Mouse (Mus musculus) neural tube, embryonic 13.5 days (tissue): ENCODE measurements around the gene Lyrm2. TPM values are rescaled to one million over a fixed set of nuclear protein-coding genes. Genes with fewer than 3 reads are reported as not detected.

Source experiments
- ATAC-seq: fragments of 200-750 bp; cut with Nextera tagmentation; 2 replicates; pipeline ENCODE4 v1.8.0; 2017; ENCODE audit warnings: low read depth, mild to moderate bottlenecking, moderate TSS enrichment, moderate library complexity
- H3K27ac ChIP-seq: fragments of 300-500 bp; sonication (generic); replicated peaks from 2 replicates; pipeline ENCODE4 v1.5.1; 2015; ENCODE audit warnings: moderate library complexity, mild to moderate bottlenecking, inconsistent platforms
- H3K27me3 ChIP-seq: fragments of 300-500 bp; sonication (generic); 2 replicates; pipeline ENCODE4 v1.6.1; 2015; ENCODE audit warnings: mild to moderate bottlenecking, inconsistent platforms
- H3K36me3 ChIP-seq: fragments of 300-500 bp; sonication (generic); 2 replicates; pipeline ENCODE4 v1.6.1; 2015; ENCODE audit warnings: mild to moderate bottlenecking, inconsistent platforms
- H3K4me1 ChIP-seq: fragments of 300-500 bp; sonication (generic); replicated peaks from 2 replicates; pipeline ENCODE4 v1.6.1; 2015; ENCODE audit warnings: inconsistent platforms
- H3K4me2 ChIP-seq: fragments of 300-500 bp; sonication (generic); 2 replicates; pipeline ENCODE4 v1.6.1; 2015; ENCODE audit warnings: inconsistent platforms, mild to moderate bottlenecking, moderate library complexity
- H3K4me3 ChIP-seq: fragments of 300-500 bp; sonication (generic); 2 replicates; pipeline ENCODE4 v1.5.1; 2015; ENCODE audit warnings: mild to moderate bottlenecking, inconsistent platforms
- H3K9ac ChIP-seq: fragments of 300-500 bp; sonication (generic); 2 replicates; pipeline ENCODE4 v1.6.1; 2015; ENCODE audit warnings: moderate library complexity, mild to moderate bottlenecking, inconsistent platforms
- H3K9me3 ChIP-seq: fragments of 300-500 bp; sonication (generic); 2 replicates; pipeline ENCODE4 v1.6.1; 2016; ENCODE audit warnings: inconsistent platforms
- WGBS: fragments of 180-500 bp; shearing (Covaris S2); methylation state at CpG from one replicate; pipeline ENCODE4 v1.1.7; 2015; 5-methylcytosine and 5-hydroxymethylcytosine counted together
- polyA plus RNA-seq: library from polyadenylated mRNA; unstranded; fragments of >200 nt; fragmentation: Nextera tagmentation; extraction: Ambion mirVana; gene quantifications from 2 replicates; pipeline ENCODE4 v1.2.1, GENCODE M21; 2015

Gene Lyrm2
- 159 and 163 TPM in 2 replicates for polyA plus RNA-seq

DNA sequence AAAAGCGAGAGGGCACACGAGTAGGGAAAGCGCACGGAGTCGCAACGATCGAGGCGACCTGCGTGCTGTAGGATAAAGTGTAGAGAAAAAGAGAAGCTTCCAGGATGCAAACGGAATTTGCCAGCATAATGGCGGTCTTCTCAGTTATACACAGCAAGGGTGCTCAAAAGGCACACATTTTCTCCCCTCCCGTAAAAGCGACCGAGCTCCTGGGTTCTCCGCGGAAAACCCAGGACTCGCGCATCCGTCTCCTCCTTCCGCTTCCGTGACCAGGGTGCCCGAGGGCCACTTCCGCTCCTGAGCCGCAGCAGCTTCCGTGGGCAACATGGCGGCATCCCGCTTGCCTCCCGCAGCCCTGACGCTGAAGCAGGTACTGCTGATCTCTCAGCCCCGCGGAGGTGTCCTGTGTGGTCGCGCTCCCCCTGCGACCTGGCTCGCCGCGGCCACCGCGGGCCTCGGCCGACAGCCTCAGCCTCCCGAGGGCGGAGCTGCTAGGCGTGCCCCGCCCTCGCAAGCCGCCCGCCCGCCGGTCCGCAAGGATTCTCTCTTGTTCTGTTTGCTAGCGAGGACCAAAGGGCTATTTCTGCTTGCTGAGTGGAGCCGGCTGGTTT, at the start of gene Lyrm2:
Gene Lyrm2, plus strand, starts transcription at position 288 of the 611 bp plus-strand sequence.
- Histone ChIP-seq H3K9ac (peak within 1 kb of the TSS; percentile 88), H3K9me3 (no peaks in the 10 kb centered on the region), H3K27ac (peak within 1 kb of the TSS; percentile 98), H3K27me3 (no peaks in the 10 kb centered on the region), H3K36me3 (peaks cover 12% of the 10 kb centered on the region; the same call in 1 of the 2 replicates), H3K4me2 (peak within 1 kb of the TSS; percentile 81), H3K4me3 (peak within 1 kb of the TSS; percentile 60), H3K4me1 (peaks cover 16% of the 10 kb centered on the region)
- under 1% methylated on average over 53 of the region's 53 CpGs for WGBS
- ATAC-seq = peak; percentile 95

DNA sequence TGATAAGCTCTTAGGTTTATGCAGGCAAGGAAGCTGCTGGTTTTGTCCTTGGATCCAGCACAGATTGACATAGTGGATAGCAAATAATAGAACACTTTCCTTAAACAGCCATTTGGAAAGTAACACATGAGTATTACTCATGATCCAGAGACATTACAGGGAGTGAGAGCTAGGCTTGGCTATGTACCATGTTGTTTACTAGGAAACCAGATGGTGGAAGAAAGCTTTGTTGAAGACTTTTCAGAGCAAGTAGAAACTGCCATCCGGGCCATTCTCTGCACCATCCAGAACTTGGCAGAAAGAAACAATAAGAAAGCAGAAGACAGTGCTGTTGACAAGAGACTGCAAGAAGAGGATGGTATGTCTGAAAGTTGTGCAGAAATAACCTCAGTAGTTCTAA, 49.3 kb upstream of the Lyrm2 start:
- Histone ChIP-seq H3K27ac (no peak overlapping the region), H3K27me3 (no peaks in the 10 kb centered on the region), H3K4me3 (no peak overlapping the region), H3K4me1 (no peaks in the 10 kb centered on the region), H3K9me3 (no peaks in the 10 kb centered on the region), H3K36me3 (peaks cover 89% of the 10 kb centered on the region), H3K9ac (no peak overlapping the region), H3K4me2 (no peak overlapping the region)
- ATAC-seq = no peak
- 100% methylated on average over 1 of the region's 1 CpGs for WGBS

DNA sequence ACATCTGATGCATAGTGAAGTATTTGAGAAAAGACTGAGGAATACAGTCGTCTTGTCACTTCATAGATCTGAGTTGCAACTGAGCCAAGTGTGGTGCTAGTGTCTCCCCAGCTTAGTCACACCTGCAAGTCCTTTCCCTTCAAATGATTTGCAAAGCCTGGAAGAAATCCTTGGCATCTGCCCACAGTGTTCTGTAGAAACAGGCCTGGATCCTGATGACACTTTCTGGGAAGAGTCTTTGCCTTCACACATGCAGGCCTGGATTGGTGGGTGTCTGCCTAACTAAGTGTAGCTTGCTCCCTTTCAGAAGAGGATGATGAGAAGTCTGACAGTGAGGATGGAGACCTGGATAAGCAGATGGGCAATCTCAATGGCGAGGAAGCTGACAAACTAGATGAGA, 42.6 kb upstream of the Lyrm2 start:
- H3K4me1 ChIP-seq = no peaks in the 10 kb centered on the region
- H3K36me3 ChIP-seq = peaks cover 80% of the 10 kb centered on the region
- H3K9me3 ChIP-seq = no peaks in the 10 kb centered on the region
- WGBS = 94% methylated on average over 2 of the region's 2 CpGs
- ATAC-seq = no peak
- no peak overlapping the region for H3K4me3 ChIP-seq
- H3K27me3 ChIP-seq = no peaks in the 10 kb centered on the region
- no peak overlapping the region for H3K4me2 ChIP-seq
- no peak overlapping the region for H3K9ac ChIP-seq
- no peak overlapping the region for H3K27ac ChIP-seq

DNA sequence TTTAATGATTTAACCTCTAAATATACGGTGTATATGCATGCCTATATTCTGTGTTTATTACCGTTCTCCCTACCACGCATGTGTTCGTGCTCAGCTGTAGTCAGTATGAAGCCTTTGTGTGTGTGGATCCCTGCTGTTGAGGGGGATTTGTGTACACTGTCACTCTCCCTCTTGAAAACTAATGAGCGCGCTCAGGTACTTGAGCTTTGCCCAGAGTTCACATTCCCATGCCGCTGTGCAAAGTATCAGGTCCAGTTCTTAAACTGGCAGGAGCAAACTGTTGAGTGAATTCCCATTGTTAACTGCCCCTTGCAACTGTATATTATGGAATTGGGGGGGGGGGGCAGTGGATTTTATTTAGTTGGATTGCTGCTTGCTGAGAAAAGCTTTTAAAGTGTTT, 32.6 kb upstream of the Lyrm2 start:
- H3K4me1 ChIP-seq = no peaks in the 10 kb centered on the region
- H3K27me3 ChIP-seq = no peaks in the 10 kb centered on the region
- peaks cover 87% of the 10 kb centered on the region for H3K36me3 ChIP-seq
- 75% methylated on average over 7 of the region's 7 CpGs for WGBS
- no peak overlapping the region for H3K4me2 ChIP-seq
- no peak overlapping the region for H3K4me3 ChIP-seq
- no peak overlapping the region for H3K9ac ChIP-seq
- no peaks in the 10 kb centered on the region for H3K9me3 ChIP-seq
- H3K27ac ChIP-seq = no peak overlapping the region
- ATAC-seq = no peak

DNA sequence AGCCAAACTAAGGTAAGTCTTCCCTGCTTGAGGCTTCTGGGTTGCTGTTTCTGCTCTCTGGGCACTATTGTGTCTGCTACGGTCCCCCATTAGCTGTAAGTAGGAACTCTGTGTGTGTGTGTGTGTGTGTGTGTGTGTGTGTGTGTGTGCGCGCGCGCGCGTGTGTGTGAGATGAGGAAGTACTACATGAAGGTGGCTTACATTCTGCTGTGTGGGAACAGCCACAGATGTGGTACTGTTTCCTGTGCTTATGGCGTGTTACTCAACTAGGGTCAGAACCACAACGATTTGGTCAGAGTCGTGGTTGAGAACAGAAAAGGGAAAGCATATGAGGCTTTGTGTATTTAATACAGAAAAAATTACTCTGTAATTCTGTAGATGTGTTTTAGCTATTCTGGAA, 32.0 kb upstream of the Lyrm2 start:
- Histone ChIP-seq H3K9me3 (no peaks in the 10 kb centered on the region), H3K4me1 (no peaks in the 10 kb centered on the region), H3K27me3 (no peaks in the 10 kb centered on the region), H3K27ac (no peak overlapping the region), H3K4me2 (no peak overlapping the region), H3K9ac (no peak overlapping the region), H3K4me3 (no peak overlapping the region), H3K36me3 (peaks cover 87% of the 10 kb centered on the region)
- WGBS = 95% methylated on average over 10 of the region's 10 CpGs
- no peak for ATAC-seq

DNA sequence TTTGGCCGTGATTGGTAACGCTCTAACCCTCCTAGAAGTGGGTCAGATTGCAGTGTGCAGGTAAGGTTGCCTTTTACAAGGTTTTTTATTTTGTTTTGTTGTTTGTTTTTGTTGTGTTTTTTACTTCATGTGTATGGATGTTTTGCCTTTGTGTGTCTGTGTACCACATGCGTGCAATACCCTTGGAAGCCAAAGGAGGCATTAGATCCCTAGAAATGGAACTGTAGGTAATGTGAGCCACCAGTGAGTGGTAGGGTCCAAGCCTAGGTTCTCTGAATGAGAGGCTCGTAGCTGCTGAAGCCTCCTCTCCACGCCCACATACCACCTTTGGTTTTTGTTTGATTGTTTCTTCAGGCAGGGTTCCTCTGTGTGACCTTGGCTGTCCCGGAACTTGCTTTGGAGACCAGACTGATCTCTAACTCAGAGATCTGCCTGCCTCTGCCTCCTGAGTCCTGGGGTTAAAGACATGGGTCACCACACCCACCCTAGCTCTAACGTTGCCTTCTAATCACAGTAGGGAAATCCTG, 29.7 kb upstream of the Lyrm2 start:
- ATAC-seq = no peak

DNA sequence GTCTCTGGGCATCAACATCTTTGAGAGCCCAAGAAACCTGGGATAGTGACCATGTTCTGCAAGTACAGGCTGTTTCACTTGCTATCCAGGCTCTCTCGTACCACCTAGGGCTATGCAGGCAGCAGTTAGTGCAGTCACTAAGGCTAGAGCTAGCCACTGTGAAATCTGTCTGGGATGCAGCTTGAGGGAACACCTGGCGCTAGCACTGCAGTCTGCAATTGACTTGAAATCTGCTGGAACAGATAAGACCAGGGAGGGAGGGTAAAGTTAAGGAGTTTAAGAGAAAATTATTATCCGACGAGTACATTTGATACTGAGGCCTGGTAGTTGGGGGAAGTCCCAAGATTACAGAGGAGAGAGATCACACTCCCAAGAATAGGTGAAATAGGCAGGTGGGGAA, 20.1 kb upstream of the Lyrm2 start:
- Histone ChIP-seq H3K9me3 (no peaks in the 10 kb centered on the region), H3K27me3 (no peaks in the 10 kb centered on the region), H3K4me2 (no peak overlapping the region), H3K4me1 (no peaks in the 10 kb centered on the region), H3K36me3 (peaks cover 32% of the 10 kb centered on the region), H3K4me3 (no peak overlapping the region), H3K27ac (no peak overlapping the region), H3K9ac (no peak overlapping the region)
- ATAC-seq = no peak
- WGBS = 95% methylated on average over 4 of the region's 4 CpGs

More for the DNA sequence above, 29.7 kb upstream of the Lyrm2 start:
- 95% methylated on average over 7 of the region's 7 CpGs for WGBS
- H3K4me2 ChIP-seq = no peak overlapping the region
- peaks cover 87% of the 10 kb centered on the region for H3K36me3 ChIP-seq
- H3K4me3 ChIP-seq = no peak overlapping the region
- no peaks in the 10 kb centered on the region for H3K4me1 ChIP-seq
- no peaks in the 10 kb centered on the region for H3K9me3 ChIP-seq
- H3K27ac ChIP-seq = no peak overlapping the region
- no peaks in the 10 kb centered on the region for H3K27me3 ChIP-seq
- H3K9ac ChIP-seq = no peak overlapping the region

DNA sequence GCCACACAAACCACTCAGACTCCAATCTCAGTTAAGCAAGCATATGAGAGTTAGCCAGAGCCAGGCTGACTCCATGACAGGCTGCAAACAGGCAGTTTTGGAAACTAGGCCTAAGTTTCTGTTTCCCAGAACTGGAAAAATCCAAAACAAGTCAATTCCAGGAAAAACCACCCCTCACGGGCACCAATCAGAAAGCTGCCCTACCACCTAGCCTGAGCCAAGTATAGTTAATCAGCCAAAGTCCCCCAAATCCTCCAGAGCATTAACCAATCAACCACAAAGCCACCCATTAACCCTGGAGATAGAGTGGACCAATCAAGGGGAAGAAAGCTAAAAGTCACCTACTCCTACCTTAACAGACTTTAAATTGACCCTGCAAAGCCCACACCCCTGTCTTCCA, 12.9 kb upstream of the Lyrm2 start:
- Histone ChIP-seq H3K27me3 (no peaks in the 10 kb centered on the region), H3K4me3 (no peak overlapping the region), H3K4me2 (no peak overlapping the region), H3K9ac (no peak overlapping the region), H3K9me3 (no peaks in the 10 kb centered on the region), H3K27ac (no peak overlapping the region), H3K36me3 (no peaks in the 10 kb centered on the region), H3K4me1 (no peaks in the 10 kb centered on the region)
- 96% methylated on average over 1 of the region's 1 CpGs for WGBS
- no peak for ATAC-seq

DNA sequence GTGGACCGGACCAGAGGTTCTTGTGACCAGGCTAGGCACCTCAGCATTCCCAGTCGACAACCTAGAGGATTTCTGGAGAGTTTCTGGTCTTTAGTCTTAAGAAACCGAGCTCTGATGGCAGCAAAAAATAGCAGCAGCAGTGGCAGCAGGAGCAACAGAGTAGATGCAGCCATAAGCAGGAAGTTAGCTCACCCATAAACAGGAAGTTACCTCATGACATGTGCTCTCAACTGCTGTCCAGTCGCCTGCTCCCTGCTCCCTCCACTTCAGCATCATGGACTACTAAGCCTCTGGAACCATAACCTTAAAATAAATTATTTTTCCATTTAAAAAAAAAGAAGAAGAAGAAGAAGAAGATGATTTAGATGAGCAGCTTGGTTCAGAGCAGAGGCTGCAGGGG, 11.0 kb upstream of the Lyrm2 start:
- Histone ChIP-seq H3K27me3 (no peaks in the 10 kb centered on the region), H3K4me2 (no peak overlapping the region), H3K4me1 (no peaks in the 10 kb centered on the region), H3K27ac (no peak overlapping the region), H3K9ac (no peak overlapping the region), H3K36me3 (no peaks in the 10 kb centered on the region), H3K9me3 (no peaks in the 10 kb centered on the region), H3K4me3 (no peak overlapping the region)
- 89% methylated on average over 4 of the region's 4 CpGs for WGBS
- ATAC-seq = no peak

DNA sequence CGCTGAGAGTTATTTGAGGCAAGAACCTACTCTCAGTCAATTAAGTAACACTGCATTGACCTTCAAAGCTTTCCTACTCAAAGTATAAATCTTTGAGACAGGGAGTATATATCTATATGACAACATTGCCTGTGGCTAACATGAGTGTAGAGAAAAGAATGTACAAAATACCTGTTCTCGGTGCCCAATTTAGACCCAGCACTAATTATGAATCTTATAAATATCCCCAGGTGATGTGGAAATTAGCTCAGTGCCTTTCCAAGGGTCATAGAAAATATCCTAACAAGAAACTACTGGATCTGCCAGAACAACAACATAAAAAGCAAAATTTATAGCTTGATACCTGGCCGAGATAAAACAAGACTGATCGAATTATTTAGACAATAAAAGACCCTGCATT, 1.1 kb upstream of the Lyrm2 start:
- 92% methylated on average over 4 of the region's 4 CpGs for WGBS
- peaks cover 6% of the 10 kb centered on the region; the same call in 1 of the 2 replicates for H3K36me3 ChIP-seq
- peaks cover 16% of the 10 kb centered on the region for H3K4me1 ChIP-seq
- no peak overlapping the region for H3K4me3 ChIP-seq
- no peak overlapping the region for H3K9ac ChIP-seq
- H3K27ac ChIP-seq = no peak overlapping the region
- H3K9me3 ChIP-seq = no peaks in the 10 kb centered on the region
- no peak overlapping the region for H3K4me2 ChIP-seq
- ATAC-seq = no peak
- H3K27me3 ChIP-seq = no peaks in the 10 kb centered on the region

DNA sequence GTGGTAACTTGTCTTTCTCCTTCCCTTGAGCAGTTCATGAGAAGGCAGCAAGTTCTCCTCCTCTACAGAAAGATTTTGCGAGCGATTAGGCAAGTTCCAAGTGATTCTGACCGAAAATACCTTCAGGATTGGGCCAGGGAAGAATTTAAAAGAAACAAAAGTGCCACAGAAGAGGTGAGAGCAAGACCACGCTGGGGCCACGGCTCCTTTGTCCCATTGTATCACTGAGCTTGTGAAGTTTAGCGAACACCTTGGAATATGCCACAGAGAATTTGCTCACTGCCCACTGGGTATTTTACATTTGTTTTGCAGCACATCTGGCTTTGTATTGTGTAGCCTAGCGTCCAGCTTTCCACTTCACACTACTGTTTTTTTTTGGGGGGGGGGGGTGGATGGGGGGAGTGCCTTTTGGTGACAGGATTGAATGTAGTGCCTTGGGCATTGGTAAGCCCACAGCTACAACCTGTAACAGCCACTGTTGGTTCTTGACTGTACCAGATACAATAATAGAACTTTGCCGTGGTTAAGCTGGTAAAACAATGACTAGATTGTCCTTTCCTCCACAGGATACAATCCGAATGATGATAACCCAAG, 621 bp downstream of the Lyrm2 start:
- Histone ChIP-seq H3K27ac (peak overlapping the region; percentile 98), H3K27me3 (no peaks in the 10 kb centered on the region), H3K4me3 (peak overlapping the region; percentile 60), H3K9me3 (no peaks in the 10 kb centered on the region), H3K4me2 (peak overlapping the region; percentile 81), H3K9ac (peak overlapping the region; percentile 88), H3K4me1 (peaks cover 16% of the 10 kb centered on the region), H3K36me3 (peaks cover 16% of the 10 kb centered on the region)
- ATAC-seq = peak; percentile 63
- WGBS = 9% methylated on average over 9 of the region's 9 CpGs

DNA sequence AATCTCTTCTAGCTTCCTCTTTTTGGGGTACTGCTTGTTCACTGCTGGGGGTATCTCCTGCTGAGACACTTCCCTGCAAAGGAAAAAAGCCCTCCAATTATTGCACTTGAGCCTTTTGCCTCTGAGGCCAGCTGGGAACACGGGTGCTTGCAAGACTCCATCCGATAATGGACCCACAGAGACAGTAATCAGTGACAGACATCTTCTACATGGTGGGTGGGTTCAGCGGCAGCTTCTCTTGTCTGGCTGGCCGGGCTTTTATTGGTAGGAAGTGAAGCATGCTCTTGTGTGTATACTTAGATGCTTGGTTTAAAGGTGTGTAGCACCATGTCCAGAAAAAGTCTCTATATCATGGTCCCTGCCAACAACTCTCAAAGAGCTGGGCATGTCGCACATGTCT, 17.4 kb downstream of the Lyrm2 start:
- Histone ChIP-seq H3K9me3 (no peaks in the 10 kb centered on the region), H3K4me2 (no peak overlapping the region), H3K27me3 (no peaks in the 10 kb centered on the region), H3K36me3 (peaks cover 15% of the 10 kb centered on the region), H3K27ac (no peak overlapping the region), H3K9ac (no peak overlapping the region), H3K4me1 (no peaks in the 10 kb centered on the region), H3K4me3 (no peak overlapping the region)
- 74% methylated on average over 5 of the region's 5 CpGs for WGBS
- ATAC-seq = no peak

DNA sequence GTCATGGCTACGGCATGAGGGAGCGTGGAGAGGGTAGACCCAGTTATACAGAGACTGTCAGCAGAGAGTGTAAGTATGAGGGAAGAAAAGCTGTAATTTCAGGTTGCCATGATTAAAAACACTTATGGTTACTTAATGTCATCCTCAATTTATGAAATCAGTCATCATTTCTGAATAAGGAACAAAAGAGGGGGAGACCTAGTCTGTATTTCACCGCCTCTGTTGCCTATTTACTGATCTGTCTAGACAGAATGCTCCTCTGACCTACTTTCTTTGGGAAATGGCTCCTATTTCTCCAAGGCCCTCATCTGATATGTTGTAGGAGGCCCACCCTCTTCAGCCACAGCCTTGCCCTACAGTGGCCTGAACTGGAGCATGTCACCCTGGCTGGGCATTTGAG, 20.6 kb downstream of the Lyrm2 start:
- whole genome bisulfite sequencing = 93% methylated on average over 3 of the region's 3 CpGs
- no peak for ATAC-seq
- Histone ChIP-seq H3K36me3 (peaks cover 10% of the 10 kb centered on the region; the same call in 1 of the 2 replicates), H3K27me3 (no peaks in the 10 kb centered on the region), H3K9me3 (no peaks in the 10 kb centered on the region), H3K9ac (no peak overlapping the region), H3K4me3 (no peak overlapping the region), H3K4me2 (no peak overlapping the region), H3K4me1 (no peaks in the 10 kb centered on the region), H3K27ac (no peak overlapping the region)
